Mouse (Mus musculus): ENCODE measurements around the gene Krtap31-1.
"Not testable (repeated sequence)": the region's sequence is repeated elsewhere in the genome, so short reads cannot be mapped to it uniquely, and the experiment has no call there.

Gene Krtap31-1

DNA sequence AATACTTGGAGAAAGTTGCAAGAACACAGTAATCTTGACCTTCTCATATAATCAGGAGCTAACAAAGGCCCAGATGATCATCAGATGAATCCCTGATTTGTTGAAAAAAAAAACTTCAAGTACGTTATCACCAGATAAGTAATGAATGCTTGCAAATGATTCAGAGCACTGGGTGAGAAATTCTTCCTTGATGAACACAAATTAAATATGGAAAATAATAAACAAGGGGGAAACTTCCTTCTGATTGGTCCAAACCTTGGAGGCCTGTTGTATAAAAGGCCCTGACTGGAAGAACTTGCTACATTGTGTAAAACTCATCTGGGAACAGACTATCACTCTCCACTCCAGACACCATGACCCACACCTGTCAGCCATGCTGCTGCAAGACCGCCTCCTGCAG, at the start of gene Krtap31-1:
Gene Krtap31-1, plus strand, starts transcription at position 301 of the 400 bp plus-strand sequence.
- no peak for DNase-seq

DNA sequence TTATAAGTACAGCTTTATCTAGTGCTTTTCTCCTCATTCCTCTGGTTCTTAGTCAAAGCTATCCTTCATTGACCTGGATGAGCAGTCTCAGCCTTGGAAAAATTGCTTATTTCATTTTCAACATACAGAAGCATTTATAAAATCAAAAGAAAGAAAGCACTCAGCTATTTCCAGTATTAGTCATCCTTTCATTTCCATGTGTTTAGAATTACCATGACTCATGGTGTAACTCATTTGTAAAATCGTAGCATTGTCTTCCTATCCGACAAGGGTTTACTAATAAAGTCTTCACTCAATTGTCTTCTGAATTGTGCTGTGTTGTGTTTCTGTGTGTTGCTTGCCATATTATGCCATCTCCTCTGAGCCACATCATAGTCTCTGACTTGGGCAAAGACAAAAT, 49.0 kb upstream of the Krtap31-1 start:
- DNase-seq, result no peak

DNA sequence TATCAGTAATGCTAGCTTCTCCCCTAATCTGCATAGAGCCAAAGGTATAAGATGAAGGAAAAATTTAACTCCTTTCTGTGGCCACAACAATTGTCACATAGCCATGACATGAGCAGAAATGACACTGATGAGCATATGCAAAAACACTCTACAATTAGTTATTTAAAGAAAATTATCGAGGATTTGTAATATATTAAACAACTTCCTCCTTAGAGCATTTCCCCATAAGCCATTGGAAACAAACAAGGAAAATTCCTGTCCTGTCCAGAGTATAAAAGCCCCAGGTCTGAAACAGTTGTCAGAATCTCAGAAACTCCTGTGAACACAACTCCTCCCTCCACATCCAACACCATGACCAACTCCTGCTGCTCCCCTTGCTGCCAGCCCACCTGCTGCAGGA, 43.5 kb upstream of the Krtap31-1 start, which contains the start of gene Gm11559:
Gene Gm11559, plus strand, starts transcription at position 301 of the 400 bp plus-strand sequence.
- not testable (repeated sequence) for DNase-seq

DNA sequence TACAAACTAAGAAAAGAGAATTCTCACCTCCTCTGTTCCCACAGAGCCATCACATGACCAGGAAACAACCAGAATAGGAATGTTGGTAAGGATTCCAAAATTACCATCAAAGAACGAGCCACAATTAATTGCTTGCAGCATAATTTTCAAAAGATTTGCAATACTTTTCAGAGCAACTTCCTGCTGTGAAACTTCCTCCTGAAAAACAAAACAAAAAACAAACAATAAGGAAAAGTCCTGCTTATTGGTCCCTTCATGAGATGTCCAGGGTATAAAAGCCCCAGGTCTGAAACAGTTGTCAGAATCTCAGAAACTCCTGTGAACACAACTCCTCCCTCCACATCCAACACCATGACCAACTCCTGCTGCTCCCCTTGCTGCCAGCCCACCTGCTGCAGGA, 34.6 kb upstream of the Krtap31-1 start, which contains the start of gene Krtap9-1:
Gene Krtap9-1, plus strand, starts transcription at position 301 of the 400 bp plus-strand sequence.
- DNase-seq, result not testable (repeated sequence)

DNA sequence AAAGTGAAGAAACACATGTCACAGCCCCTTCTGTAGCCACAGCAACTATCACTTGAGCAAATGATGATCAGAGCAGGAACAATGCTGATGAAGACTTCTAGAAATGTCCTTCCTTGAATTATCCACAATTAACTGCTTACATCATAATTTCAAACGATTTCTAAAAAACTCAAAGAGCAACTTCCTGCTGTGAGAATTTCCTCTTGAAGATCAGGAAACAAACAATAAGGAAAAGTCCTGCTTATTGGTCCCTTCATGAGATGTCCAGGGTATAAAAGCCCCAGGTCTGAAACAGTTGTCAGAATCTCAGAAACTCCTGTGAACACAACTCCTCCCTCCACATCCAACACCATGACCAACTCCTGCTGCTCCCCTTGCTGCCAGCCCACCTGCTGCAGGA, 28.8 kb upstream of the Krtap31-1 start, which contains the start of gene Gm11567:
Gene Gm11567, plus strand, starts transcription at position 301 of the 400 bp plus-strand sequence.
- DNase-seq, result not testable (repeated sequence)

DNA sequence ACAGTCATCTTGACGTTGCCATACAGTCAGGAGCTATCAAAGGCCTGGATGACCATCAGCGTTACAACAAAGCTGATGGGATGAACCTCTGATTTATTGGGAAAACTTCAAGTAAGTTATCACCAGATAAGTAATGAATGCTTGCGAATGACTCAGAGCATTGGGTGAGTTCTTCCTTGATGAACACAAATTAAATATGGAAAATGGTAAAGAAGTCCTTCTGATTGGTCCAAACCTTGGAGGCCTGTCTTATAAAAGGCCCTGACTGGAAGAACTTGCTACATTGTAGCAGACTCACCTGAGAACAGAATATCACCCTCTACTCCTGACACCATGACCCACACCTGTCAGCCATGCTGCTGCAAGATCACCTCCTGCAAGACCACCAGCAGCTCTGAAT, 6.7 kb downstream of the Krtap31-1 start, which contains the start of gene Gm11565:
Gene Gm11565, plus strand, starts transcription at position 301 of the 400 bp plus-strand sequence.
- DNase-seq, result no peak

DNA sequence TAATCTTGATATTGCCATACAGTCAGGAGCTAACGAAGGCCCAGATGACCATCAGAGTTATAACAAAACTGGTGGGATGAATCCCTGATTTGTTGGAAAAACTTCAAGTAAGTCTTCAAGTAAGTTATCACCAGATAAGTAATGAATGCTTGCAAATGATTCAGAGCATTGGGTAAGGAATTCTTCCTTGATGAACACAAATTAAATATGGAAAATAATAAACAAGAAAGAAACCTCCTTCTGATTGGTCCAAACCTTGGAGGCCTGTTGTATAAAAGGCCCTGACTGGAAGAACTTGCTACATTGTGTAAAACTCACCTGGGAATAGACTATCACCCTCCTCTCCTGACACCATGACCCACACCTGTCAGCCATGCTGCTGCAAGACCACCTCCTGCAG, 28.3 kb downstream of the Krtap31-1 start, which contains the start of gene Krtap31-2:
Gene Krtap31-2, plus strand, starts transcription at position 301 of the 400 bp plus-strand sequence.
- no peak for DNase-seq

DNA sequence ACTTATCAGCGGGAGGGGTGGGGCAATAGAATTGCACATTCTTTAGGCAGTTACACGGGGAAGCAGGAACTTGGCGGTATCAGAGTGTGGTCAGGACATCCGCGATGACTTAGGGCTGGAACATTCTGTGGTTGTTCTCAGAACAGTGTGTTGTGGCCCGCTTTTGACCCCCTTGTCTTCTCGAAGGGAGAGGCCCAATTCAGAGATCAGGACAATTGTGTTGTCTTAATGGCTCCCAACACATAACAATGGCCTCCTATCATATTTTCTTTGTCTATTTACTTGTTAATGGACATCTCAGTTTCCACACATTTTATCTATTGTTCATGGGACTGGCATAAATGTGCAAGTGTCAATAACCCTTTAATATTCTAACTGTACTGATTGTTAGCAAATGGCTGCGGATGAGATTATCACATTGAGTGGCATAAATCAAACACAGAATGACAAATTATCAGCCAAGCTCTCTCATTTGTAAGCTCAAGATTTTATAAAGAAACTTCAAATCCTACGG, 30.1 kb downstream of the Krtap31-1 start:
- no peak for DNase-seq

DNA sequence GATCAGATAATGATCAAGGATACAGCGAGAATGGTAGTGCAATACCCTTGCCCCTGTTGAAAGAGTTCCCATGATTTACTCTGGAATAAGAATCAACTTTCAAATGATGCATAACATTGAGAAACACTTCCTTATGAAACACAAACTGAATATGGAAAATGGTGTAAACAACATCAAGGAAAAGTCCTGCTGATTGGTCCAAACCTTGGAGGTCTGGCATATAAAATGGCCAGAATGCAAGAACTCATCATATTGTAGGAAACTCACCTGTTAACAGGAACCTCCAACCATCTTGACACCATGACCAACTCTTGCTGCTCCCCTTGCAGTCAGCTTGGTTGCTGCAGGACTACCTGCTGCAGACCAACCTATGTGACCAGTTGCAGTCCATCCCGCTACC, 40.5 kb downstream of the Krtap31-1 start, which contains the start of gene Krtap9-5:
Gene Krtap9-5, plus strand, starts transcription at position 301 of the 400 bp plus-strand sequence.
- DNase-seq, result no peak
